Mouse (Mus musculus) liver, embryonic 12.5 days (tissue): ENCODE data around the gene Slc1a5. TPM values are rescaled to one million over a fixed set of nuclear protein-coding genes. Genes with fewer than 3 reads are reported as not detected.

Source experiments
- ATAC-seq: fragments of 200-750 bp; cut with Nextera tagmentation; 2 replicates; pipeline ENCODE4 v1.8.0; 2017; ENCODE audit warnings: moderate number of reproducible peaks, mild to moderate bottlenecking, moderate library complexity
- H3K27ac ChIP-seq: fragments of 300-500 bp; sonication (generic); 2 replicates; pipeline ENCODE4 v1.5.1; 2016; ENCODE audit warnings: mild to moderate bottlenecking
- H3K27me3 ChIP-seq: fragments of 300-500 bp; sonication (generic); replicated peaks from 2 replicates; pipeline ENCODE4 v1.6.1; 2016; ENCODE audit warnings: mild to moderate bottlenecking, moderate library complexity
- H3K36me3 ChIP-seq: fragments of 300-500 bp; sonication (generic); 2 replicates; pipeline ENCODE4 v1.6.1; 2016; ENCODE audit warnings: mild to moderate bottlenecking, moderate library complexity
- H3K4me1 ChIP-seq: fragments of 300-500 bp; sonication (generic); 2 replicates; pipeline ENCODE4 v1.6.1; 2016
- H3K4me2 ChIP-seq: fragments of 300-500 bp; sonication (generic); 2 replicates; pipeline ENCODE4 v1.6.1; 2016; ENCODE audit warnings: mild to moderate bottlenecking, moderate library complexity
- H3K4me3 ChIP-seq: fragments of 300-500 bp; sonication (generic); 2 replicates; pipeline ENCODE4 v1.5.1; 2016; ENCODE audit warnings: mild to moderate bottlenecking, moderate library complexity
- H3K9ac ChIP-seq: fragments of 300-500 bp; sonication (generic); 2 replicates; pipeline ENCODE4 v1.6.1; 2016; ENCODE audit warnings: mild to moderate bottlenecking, moderate library complexity
- H3K9me3 ChIP-seq: fragments of 300-500 bp; sonication (generic); replicated peaks from 2 replicates; pipeline ENCODE4 v1.6.1; 2016; ENCODE audit warnings: mild to moderate bottlenecking, moderate library complexity
- WGBS: fragments of 180-500 bp; shearing (Covaris S2); methylation state at CpG from one replicate; pipeline ENCODE4 v1.1.7; 2016; ENCODE audit not compliant: insufficient replicate concordance; 5-methylcytosine and 5-hydroxymethylcytosine counted together
- polyA plus RNA-seq: library from polyadenylated mRNA; unstranded; fragments of >200 nt; fragmentation: Nextera tagmentation; extraction: Ambion mirVana; gene quantifications from 2 replicates; pipeline ENCODE4 v1.2.1, GENCODE M21; 2016

Slc1a5 gene
- polyA plus RNA-seq, 1 experiment from 2014 or later = 127 TPM

DNA sequence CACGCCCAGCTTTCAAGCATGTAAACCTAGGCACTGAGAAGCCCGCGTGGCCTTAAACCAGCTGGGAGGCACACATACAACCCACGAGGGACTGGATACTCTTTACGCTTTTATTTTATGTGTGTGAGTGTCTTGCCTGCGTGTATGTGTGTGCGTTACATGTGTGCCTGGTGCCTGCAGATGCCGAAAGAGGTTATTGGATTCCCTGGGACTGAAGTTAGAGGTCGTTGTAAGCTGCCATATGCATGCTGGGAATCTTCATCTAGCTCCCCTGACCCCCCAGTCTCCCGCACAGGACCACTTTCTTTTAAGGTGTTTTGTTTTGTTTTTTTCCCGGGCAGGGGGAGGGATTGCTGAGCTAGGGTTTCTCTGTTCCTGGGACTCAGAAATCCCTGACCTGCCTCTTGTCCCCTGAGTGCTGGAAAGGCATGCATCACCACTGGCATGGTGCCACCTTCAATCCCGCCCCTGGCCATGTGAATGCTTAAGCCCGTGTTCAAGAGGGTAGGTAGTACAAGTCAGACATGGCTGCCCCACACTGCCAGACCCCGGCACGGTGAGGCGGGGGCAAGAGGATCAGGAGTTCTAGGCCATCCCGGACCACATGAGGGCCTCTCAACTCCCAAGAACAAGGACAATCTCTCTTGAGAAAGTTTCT is 2.7 kb downstream of the Slc1a5 start:
- no peaks in the 10 kb centered on the region for H3K9me3 ChIP-seq
- peak overlapping the region; percentile 99 for H3K4me3 ChIP-seq
- H3K4me2 ChIP-seq = peak overlapping the region; percentile 89
- WGBS = 33% methylated on average over 17 of the region's 17 CpGs
- no peak for ATAC-seq
- H3K4me1 ChIP-seq = peaks cover 61% of the 10 kb centered on the region
- H3K27ac ChIP-seq = peak overlapping the region; percentile 98
- peak overlapping the region; percentile 98 for H3K9ac ChIP-seq
- peaks cover 53% of the 10 kb centered on the region for H3K36me3 ChIP-seq
- H3K27me3 ChIP-seq = no peaks in the 10 kb centered on the region

DNA sequence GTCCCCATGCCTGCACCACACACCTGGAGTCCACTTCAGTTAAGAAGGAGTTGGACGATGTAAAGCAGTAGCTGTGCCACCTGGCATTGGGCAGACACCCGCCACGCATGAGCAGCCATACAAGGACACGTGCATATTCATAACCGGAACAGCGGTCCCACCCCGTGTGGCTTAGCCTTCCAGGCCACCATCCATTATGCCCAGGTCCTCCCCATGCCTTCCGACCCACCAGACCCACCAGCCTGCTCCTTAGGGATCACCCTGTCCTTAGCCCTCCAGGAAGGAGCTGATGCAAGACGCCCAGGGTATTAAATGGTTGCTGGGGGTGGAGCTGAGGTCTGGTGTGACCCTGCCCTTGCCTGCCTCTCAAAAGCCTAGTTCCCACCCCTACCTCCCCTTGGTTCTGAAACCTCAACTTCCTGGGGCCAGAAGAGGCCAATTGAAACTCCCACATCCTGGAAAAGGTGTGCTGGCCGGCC is 3.4 kb downstream of the Slc1a5 start:
- Histone ChIP-seq H3K9ac (peak overlapping the region; percentile 98), H3K4me2 (peak overlapping the region; percentile 89), H3K4me1 (peaks cover 63% of the 10 kb centered on the region), H3K9me3 (no peaks in the 10 kb centered on the region), H3K27ac (peak overlapping the region; percentile 98), H3K4me3 (peak overlapping the region; percentile 99), H3K36me3 (peaks cover 59% of the 10 kb centered on the region), H3K27me3 (no peaks in the 10 kb centered on the region)
- 62% methylated on average over 10 of the region's 10 CpGs for WGBS
- 0 out of 2 replicates have a peak, but pooled peaks have one; percentile 13 for ATAC-seq

DNA sequence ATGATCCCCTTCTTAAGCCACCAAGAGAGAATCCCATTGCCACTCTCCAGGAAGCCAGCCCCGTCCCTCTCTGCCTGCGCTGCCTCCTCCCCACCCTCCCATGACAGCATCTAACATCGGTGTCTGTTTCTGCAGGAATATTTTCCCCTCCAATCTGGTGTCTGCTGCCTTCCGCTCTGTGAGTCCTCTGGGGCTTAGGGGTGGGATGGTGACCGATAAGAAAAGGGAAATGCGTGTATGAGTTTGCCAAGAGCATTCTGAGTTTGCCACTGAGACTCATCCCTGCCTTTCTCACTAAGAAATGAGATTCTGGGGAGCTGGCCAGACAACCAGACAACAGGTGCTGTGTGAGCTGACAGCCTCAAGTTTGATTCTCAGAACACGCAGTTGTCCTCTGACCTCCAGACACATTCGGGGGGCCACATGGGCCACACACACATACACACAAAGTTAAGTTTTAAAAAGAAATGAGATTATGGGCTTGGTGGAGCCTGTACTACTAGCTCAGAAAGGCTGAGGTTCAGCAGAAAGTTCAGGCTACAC is 4.5 kb downstream of the Slc1a5 start:
- no peak for ATAC-seq
- H3K36me3 ChIP-seq = peaks cover 70% of the 10 kb centered on the region
- peak overlapping the region; percentile 99 for H3K4me3 ChIP-seq
- WGBS = 67% methylated on average over 8 of the region's 8 CpGs
- H3K4me1 ChIP-seq = peaks cover 58% of the 10 kb centered on the region
- no peaks in the 10 kb centered on the region for H3K9me3 ChIP-seq
- H3K9ac ChIP-seq = peak overlapping the region; percentile 98
- H3K27ac ChIP-seq = peak overlapping the region; percentile 98
- no peaks in the 10 kb centered on the region for H3K27me3 ChIP-seq
- peak overlapping the region; percentile 89 for H3K4me2 ChIP-seq

DNA sequence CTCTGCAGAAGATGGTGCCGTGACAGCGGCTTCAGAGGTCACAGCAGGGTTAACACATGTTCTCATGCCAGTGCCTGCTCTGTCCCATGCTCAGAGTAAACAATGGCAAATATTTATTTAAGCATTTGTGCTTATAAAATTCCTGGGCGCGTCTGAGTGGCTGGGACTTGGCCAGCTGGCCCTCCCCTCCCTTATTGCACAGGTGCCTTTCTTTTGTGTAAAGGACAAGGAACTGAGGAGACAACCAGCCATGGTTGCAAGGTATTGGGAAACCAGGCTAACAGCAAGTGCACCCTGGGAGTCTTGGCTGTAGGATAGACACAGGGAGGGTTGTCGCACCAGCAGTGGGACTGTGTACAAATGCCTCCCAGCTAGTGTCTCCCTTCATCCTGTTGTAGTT is 11.2 kb downstream of the Slc1a5 start:
- peaks cover 100% of the 10 kb centered on the region for H3K36me3 ChIP-seq

DNA sequence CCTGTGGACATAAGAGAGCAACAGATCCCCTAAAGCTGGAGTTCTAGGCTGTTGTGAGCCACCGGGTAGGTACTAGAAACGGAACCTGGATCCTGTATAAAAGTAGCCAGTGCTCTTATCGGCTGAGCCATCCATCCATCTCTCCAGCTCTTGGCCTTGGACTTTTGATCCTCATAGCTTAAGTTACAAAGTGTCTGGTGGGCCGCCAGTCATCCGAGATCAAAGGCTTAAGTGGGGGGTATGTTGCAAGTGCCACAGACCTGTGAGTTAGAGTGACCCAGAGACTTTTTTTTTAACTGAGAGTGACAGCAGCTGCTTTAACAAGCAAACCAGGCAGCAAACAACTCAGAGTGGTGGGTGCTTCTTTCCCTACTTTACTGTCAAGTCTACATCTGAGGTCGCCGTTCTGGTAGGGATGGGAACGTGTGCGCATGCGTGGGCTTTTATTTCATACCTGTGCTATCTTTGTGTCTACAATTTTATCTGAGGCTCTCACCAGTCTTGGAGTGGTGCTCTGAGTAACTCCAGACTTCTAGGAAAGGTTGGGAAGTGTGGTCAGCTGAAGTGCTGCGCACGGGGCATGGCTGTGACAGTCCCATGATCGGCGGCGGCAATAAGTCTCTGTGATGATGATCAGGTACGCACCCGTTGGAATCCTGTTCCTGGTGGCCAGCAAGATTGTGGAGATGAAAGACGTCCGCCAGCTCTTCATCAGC is 12.0 kb downstream of the Slc1a5 start:
- peak overlapping the region; percentile 14; the same call in 1 of the 2 replicates for H3K4me2 ChIP-seq
- H3K27ac ChIP-seq = peak overlapping the region; percentile 67
- H3K4me3 ChIP-seq = no peak overlapping the region
- no peak for ATAC-seq
- peaks cover 100% of the 10 kb centered on the region for H3K36me3 ChIP-seq
- no peaks in the 10 kb centered on the region for H3K27me3 ChIP-seq
- no peak overlapping the region for H3K9ac ChIP-seq
- peaks cover 22% of the 10 kb centered on the region for H3K4me1 ChIP-seq
- 86% methylated on average over 19 of the region's 19 CpGs for WGBS
- H3K9me3 ChIP-seq = no peaks in the 10 kb centered on the region

More for the DNA sequence above, 11.2 kb downstream of the Slc1a5 start:
- Histone ChIP-seq H3K9ac (no peak overlapping the region), H3K4me3 (no peak overlapping the region), H3K9me3 (no peaks in the 10 kb centered on the region), H3K4me1 (peaks cover 28% of the 10 kb centered on the region), H3K27me3 (no peaks in the 10 kb centered on the region), H3K27ac (peak overlapping the region; percentile 67), H3K4me2 (peak overlapping the region; percentile 4; the same call in 1 of the 2 replicates)
- no peak for ATAC-seq
- WGBS = 81% methylated on average over 5 of the region's 5 CpGs

DNA sequence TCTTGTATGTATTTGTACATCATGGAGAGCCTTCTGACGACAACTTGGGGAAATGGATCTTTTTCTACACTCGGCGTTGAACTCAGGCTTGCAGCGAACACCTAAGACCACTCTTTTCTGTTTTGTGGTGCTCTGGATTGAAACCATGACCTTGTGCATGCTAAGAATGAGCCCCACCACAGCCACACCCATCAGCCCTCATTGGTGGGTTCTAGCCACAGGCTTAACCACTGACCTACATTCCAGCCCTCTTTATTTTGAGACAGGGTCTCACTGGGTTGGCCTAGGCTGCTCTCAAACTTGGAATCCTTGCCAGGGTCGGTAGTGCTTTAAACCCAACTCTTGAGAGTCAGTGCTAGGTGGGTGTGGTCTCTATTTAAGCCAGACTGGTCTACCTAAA is 13.7 kb downstream of the Slc1a5 start:
- Histone ChIP-seq H3K9me3 (no peaks in the 10 kb centered on the region), H3K4me3 (no peak overlapping the region), H3K27ac (no peak overlapping the region), H3K27me3 (no peaks in the 10 kb centered on the region), H3K9ac (no peak overlapping the region), H3K4me2 (no peak overlapping the region), H3K4me1 (peaks cover 17% of the 10 kb centered on the region), H3K36me3 (peaks cover 97% of the 10 kb centered on the region)
- WGBS = 90% methylated on average over 5 of the region's 5 CpGs
- no peak for ATAC-seq

DNA sequence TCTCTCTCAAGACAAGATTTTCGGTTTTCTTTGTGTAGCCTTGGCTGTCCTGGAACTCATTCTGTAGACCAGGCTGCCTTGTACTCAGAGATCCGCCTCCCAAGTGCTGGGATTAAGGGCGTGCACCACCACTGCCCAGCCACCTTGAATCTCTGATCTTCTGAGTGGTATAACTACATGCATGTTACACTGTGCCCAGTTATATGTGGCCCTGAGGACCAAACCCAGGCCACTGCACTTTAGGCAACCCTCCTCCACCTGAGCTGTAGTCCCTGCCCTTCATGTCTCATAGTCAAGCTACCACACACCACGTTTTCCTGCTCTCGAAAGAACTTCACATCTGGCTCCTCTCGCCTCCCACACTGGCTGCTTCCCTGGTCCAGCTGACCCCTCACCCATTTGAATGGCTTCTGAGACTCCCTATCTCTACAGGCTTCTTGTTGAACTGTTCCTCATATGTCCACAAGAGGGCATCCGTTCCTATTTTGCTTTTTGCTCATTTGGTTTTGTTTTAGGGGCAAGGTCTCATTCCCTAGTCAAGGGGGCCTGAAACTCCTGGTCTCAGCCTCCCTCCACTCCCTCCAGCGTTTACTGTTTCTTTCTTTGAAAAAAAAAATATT is 23.4 kb downstream of the Slc1a5 start:
- peaks cover 19% of the 10 kb centered on the region for H3K36me3 ChIP-seq
- no peaks in the 10 kb centered on the region for H3K27me3 ChIP-seq
- 26% methylated on average over 8 of the region's 8 CpGs for WGBS
- no peak overlapping the region for H3K9ac ChIP-seq
- no peaks in the 10 kb centered on the region for H3K9me3 ChIP-seq
- no peak overlapping the region for H3K27ac ChIP-seq
- H3K4me1 ChIP-seq = peaks cover 6% of the 10 kb centered on the region; the same call in 1 of the 2 replicates
- H3K4me2 ChIP-seq = no peak overlapping the region
- ATAC-seq = peak; percentile 49; the same call in 1 of the 2 replicates
- no peak overlapping the region for H3K4me3 ChIP-seq

DNA sequence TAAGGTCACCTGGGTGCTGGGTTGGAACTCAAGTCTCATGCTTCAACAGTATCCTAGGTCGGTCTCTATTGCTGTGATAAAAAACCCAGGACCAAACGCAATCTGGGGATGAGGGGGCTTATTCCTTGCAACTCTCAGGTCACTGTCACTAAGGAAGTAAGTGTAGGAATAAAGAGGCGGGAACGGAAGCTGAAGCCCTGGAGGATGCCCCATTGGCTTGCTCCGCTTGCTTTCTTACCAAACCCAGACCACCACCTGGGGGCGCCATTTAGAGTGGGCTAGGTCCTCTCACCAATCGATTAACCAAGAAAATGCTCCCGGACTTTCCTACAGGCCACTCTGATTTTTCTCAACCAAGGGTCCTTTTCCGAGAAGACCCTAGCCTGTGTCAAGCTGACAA is 26.8 kb downstream of the Slc1a5 start:
- 86% methylated on average over 9 of the region's 9 CpGs for WGBS
- H3K27ac ChIP-seq = no peak overlapping the region
- H3K4me2 ChIP-seq = no peak overlapping the region
- H3K4me1 ChIP-seq = peaks cover 30% of the 10 kb centered on the region
- H3K36me3 ChIP-seq = peaks cover 40% of the 10 kb centered on the region
- no peaks in the 10 kb centered on the region for H3K9me3 ChIP-seq
- no peak for ATAC-seq
- no peak overlapping the region for H3K9ac ChIP-seq
- H3K4me3 ChIP-seq = no peak overlapping the region
- H3K27me3 ChIP-seq = peaks cover 32% of the 10 kb centered on the region

DNA sequence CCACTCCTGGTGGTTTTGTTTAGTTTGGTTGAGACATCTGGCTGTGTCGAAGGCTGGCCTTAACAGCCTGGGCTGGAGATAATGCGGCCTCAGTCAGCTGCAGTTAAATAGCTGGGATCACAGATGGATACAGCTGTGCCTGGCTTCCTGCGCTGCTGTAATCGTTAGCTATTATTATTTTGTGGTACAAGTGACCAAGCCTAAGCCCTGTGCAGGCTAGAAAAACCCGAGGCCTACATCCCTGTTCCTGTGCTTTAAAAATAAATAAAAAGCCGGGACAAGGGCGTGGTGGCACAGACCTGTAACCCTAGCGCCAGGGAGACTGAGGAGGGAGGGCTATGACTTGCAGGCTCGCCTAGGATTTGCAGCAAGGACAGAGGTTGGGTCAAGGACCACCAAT is 27.5 kb downstream of the Slc1a5 start:
- Histone ChIP-seq H3K27ac (no peak overlapping the region), H3K27me3 (peaks cover 32% of the 10 kb centered on the region), H3K36me3 (peaks cover 47% of the 10 kb centered on the region), H3K4me3 (no peak overlapping the region), H3K4me2 (no peak overlapping the region), H3K4me1 (peaks cover 30% of the 10 kb centered on the region), H3K9me3 (no peaks in the 10 kb centered on the region), H3K9ac (no peak overlapping the region)
- WGBS = 78% methylated on average over 9 of the region's 9 CpGs
- no peak for ATAC-seq

DNA sequence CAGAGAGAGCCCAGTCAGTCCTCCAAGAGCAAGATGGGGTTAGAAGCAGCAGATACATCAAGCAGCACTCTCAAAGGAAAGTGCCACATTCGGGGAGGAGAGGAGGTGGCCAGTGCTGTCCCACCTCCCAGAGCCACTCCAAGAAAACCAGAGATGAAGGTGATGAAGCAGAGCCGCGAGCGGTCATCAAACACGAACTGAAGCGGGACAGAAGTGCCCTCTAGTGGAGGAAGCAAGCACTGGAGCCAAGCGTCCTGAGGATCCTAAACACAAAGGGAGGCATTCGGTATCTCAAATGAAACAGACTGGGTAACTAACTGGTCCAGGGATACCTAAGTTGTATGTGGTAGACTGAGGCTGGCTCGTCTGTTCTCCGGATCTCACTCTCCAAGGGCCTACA is 28.6 kb downstream of the Slc1a5 start:
- Histone ChIP-seq H3K9ac (no peak overlapping the region), H3K27ac (no peak overlapping the region), H3K36me3 (peaks cover 56% of the 10 kb centered on the region), H3K9me3 (no peaks in the 10 kb centered on the region), H3K27me3 (peaks cover 32% of the 10 kb centered on the region), H3K4me2 (no peak overlapping the region), H3K4me1 (peaks cover 26% of the 10 kb centered on the region), H3K4me3 (no peak overlapping the region)
- peak; percentile 47; the same call in 1 of the 2 replicates for ATAC-seq
- WGBS = 21% methylated on average over 10 of the region's 10 CpGs

DNA sequence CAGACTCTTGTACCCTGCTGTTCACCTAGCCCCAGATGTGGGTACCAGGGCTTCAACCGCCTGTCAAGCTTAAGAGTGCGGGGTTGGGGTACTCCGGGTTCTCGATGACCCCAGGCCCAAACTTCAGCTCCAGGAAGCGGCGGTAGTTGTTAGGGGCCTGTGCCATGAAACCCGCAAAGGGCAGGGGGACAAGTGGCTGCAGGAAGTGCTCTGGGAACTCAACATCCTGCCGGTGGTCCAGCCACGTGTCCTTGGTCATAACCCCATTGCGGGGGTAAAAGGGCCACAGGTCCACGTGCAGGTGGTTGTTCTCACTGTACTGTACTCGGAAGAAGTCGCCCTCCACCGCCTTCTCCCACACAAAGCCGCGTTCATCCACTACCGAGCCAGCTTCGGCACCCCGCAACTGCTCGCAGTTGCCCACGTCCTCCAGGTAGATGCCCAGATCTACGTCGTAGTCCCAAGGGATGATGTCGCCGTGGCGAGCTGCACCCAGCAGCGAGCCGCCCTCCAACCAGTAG is 29.3 kb downstream of the Slc1a5 start:
- peak overlapping the region; percentile 65 for H3K4me2 ChIP-seq
- 49% methylated on average over 28 of the region's 28 CpGs for WGBS
- H3K4me1 ChIP-seq = peaks cover 27% of the 10 kb centered on the region
- no peak for ATAC-seq
- no peak overlapping the region for H3K27ac ChIP-seq
- H3K27me3 ChIP-seq = peaks cover 32% of the 10 kb centered on the region
- no peaks in the 10 kb centered on the region for H3K9me3 ChIP-seq
- 0 out of 2 replicates have a peak overlapping the region, but pooled peaks have one; percentile 36 for H3K9ac ChIP-seq
- H3K4me3 ChIP-seq = peak overlapping the region; percentile 39
- H3K36me3 ChIP-seq = peaks cover 56% of the 10 kb centered on the region
